Mouse (Mus musculus) hindbrain, embryonic 16.5 days (tissue): ENCODE measurements at regions not wholly inside any gene's neighbourhood (a gene's known extent, or its start where the extent isn't known, plus 50 kb on each side); places are given as distances from the start of the nearest gene placed in this dataset.

ENCODE experiments used
- ATAC-seq: fragments of 200-750 bp; cut with Nextera tagmentation; 2 replicates; pipeline ENCODE4 v1.8.0; 2017; ENCODE audit warnings: moderate TSS enrichment, moderate library complexity
- H3K27ac ChIP-seq: fragments of 300-500 bp; sonication (generic); 2 replicates; pipeline ENCODE4 v1.5.1; 2014; ENCODE audit warnings: low read depth, mild to moderate bottlenecking, control low read depth, low read length, moderate library complexity
- H3K27me3 ChIP-seq: fragments of 300-500 bp; sonication (generic); replicated peaks from 2 replicates; pipeline ENCODE4 v1.6.1; 2014; ENCODE audit warnings: low read length; ENCODE audit not compliant: control insufficient read depth, insufficient read depth
- H3K36me3 ChIP-seq: fragments of 300-500 bp; sonication (generic); 2 replicates; pipeline ENCODE4 v1.6.1; 2014; ENCODE audit warnings: mild to moderate bottlenecking, low read length, moderate library complexity, mixed read lengths; ENCODE audit not compliant: control insufficient read depth, insufficient read depth
- H3K4me1 ChIP-seq: fragments of 300-500 bp; sonication (generic); 2 replicates; pipeline ENCODE4 v1.6.1; 2014; ENCODE audit warnings: low read depth, low read length; ENCODE audit not compliant: control insufficient read depth, insufficient read depth
- H3K4me2 ChIP-seq: fragments of 300-500 bp; sonication (generic); 2 replicates; pipeline ENCODE4 v1.6.1; 2014; ENCODE audit warnings: mild to moderate bottlenecking, low read length, control low read depth, moderate library complexity
- H3K4me3 ChIP-seq: fragments of 300-500 bp; sonication (generic); 2 replicates; pipeline ENCODE4 v1.5.1; 2014; ENCODE audit warnings: mild to moderate bottlenecking, low read length, control low read depth, moderate library complexity
- H3K9ac ChIP-seq: fragments of 300-500 bp; sonication (generic); 2 replicates; pipeline ENCODE4 v1.6.1; 2014; ENCODE audit warnings: low read depth, mild to moderate bottlenecking, control low read depth, low read length, moderate library complexity
- H3K9me3 ChIP-seq: fragments of 300-500 bp; sonication (generic); 2 replicates; pipeline ENCODE4 v1.6.1; 2014; ENCODE audit warnings: mild to moderate bottlenecking, low read length, moderate library complexity; ENCODE audit not compliant: control insufficient read depth
- WGBS: fragments of 180-500 bp; shearing (Covaris S2); extraction: QIAGEN DNeasy Blood & Tissue Kit; methylation state at CpG from one replicate; pipeline ENCODE4 v1.1.7; 2014; 5-methylcytosine and 5-hydroxymethylcytosine counted together

GRCm38 (mm10) chr2:166425141-166425540 lies 269.7 kb upstream of the Sulf2 start:
- Histone ChIP-seq H3K36me3 (no peaks in the 10 kb centered on the region), H3K27ac (no peak overlapping the region), H3K9me3 (no peaks in the 10 kb centered on the region), H3K27me3 (0 out of 2 replicates have a peak, but pooled peaks cover 2% of the 10 kb centered on the region), H3K9ac (no peak overlapping the region), H3K4me2 (no peak overlapping the region), H3K4me1 (peaks cover 3% of the 10 kb centered on the region), H3K4me3 (no peak overlapping the region)
- WGBS, result 81% methylated on average over 3 of the region's 3 CpGs
- no peak for ATAC-seq

- Histone ChIP-seq H3K27me3 (no peaks in the 10 kb centered on the region), H3K27ac (no peak overlapping the region), H3K9ac (no peak overlapping the region), H3K4me2 (no peak overlapping the region), H3K4me1 (peaks cover 6% of the 10 kb centered on the region), H3K36me3 (no peaks in the 10 kb centered on the region), H3K4me3 (no peak overlapping the region), H3K9me3 (no peaks in the 10 kb centered on the region)
- WGBS, result 28% methylated on average over 6 of the region's 6 CpGs
- ATAC-seq, result 0 out of 2 replicates have a peak, but pooled peaks have one; percentile 34
Measured at GRCm38 (mm10) chr2:166423132-166423660, 267.7 kb upstream of the Sulf2 start.

- 65% methylated on average over 8 of the region's 8 CpGs for WGBS
- H3K36me3 ChIP-seq, result no peaks in the 10 kb centered on the region
Measured at GRCm38 (mm10) chr2:166420275-166420674, 264.8 kb upstream of the Sulf2 start.

GRCm38 (mm10) chr2:166419271-166419670 lies 263.8 kb upstream of the Sulf2 start:
- no peak overlapping the region for H3K9ac ChIP-seq
- no peak overlapping the region; the same call in 1 of the 2 replicates for H3K27ac ChIP-seq
- no peak for ATAC-seq
- H3K27me3 ChIP-seq, result no peaks in the 10 kb centered on the region; the same call in none of the 2 replicates
- no peak overlapping the region for H3K4me3 ChIP-seq
- H3K36me3 ChIP-seq, result no peaks in the 10 kb centered on the region
- H3K9me3 ChIP-seq, result no peaks in the 10 kb centered on the region
- no peak overlapping the region for H3K4me2 ChIP-seq
- 35% methylated on average over 9 of the region's 9 CpGs for WGBS
- H3K4me1 ChIP-seq, result peaks cover 6% of the 10 kb centered on the region

More at GRCm38 (mm10) chr2:166420275-166420674, 264.8 kb upstream of the Sulf2 start:
- Histone ChIP-seq H3K9ac (no peak overlapping the region), H3K27ac (no peak overlapping the region), H3K4me2 (no peak overlapping the region), H3K27me3 (no peaks in the 10 kb centered on the region; the same call in none of the 2 replicates), H3K9me3 (no peaks in the 10 kb centered on the region), H3K4me1 (peaks cover 6% of the 10 kb centered on the region), H3K4me3 (no peak overlapping the region)
- ATAC-seq, result no peak

GRCm38 (mm10) chr2:166418279-166418678 lies 262.8 kb upstream of the Sulf2 start:
- Histone ChIP-seq H3K36me3 (no peaks in the 10 kb centered on the region), H3K27ac (no peak overlapping the region), H3K4me1 (peaks cover 6% of the 10 kb centered on the region), H3K4me2 (no peak overlapping the region), H3K27me3 (no peaks in the 10 kb centered on the region; the same call in none of the 2 replicates), H3K4me3 (no peak overlapping the region), H3K9me3 (no peaks in the 10 kb centered on the region), H3K9ac (no peak overlapping the region)
- WGBS, result 77% methylated on average over 8 of the region's 8 CpGs
- ATAC-seq, result no peak

GRCm38 (mm10) chr2:166417628-166418027 lies 262.2 kb upstream of the Sulf2 start:
- ATAC-seq, result no peak
- Histone ChIP-seq H3K4me3 (no peak overlapping the region), H3K27me3 (no peaks in the 10 kb centered on the region; the same call in none of the 2 replicates), H3K9ac (no peak overlapping the region), H3K27ac (no peak overlapping the region), H3K4me1 (peaks cover 9% of the 10 kb centered on the region), H3K4me2 (no peak overlapping the region), H3K36me3 (no peaks in the 10 kb centered on the region), H3K9me3 (no peaks in the 10 kb centered on the region)
- WGBS, result 81% methylated on average over 10 of the region's 10 CpGs

- Histone ChIP-seq H3K4me3 (no peak overlapping the region), H3K27me3 (no peaks in the 10 kb centered on the region; the same call in none of the 2 replicates), H3K9ac (no peak overlapping the region), H3K36me3 (no peaks in the 10 kb centered on the region), H3K4me2 (no peak overlapping the region), H3K27ac (no peak overlapping the region), H3K9me3 (no peaks in the 10 kb centered on the region), H3K4me1 (peaks cover 18% of the 10 kb centered on the region)
- 0 out of 2 replicates have a peak, but pooled peaks have one; percentile 19 for ATAC-seq
- WGBS, result 47% methylated on average over 16 of the region's 16 CpGs
Measured at GRCm38 (mm10) chr2:166415481-166415965, 260.1 kb upstream of the Sulf2 start.

GRCm38 (mm10) chr2:166414856-166415255 lies 259.4 kb upstream of the Sulf2 start:
- Histone ChIP-seq H3K9me3 (no peaks in the 10 kb centered on the region), H3K4me1 (peaks cover 18% of the 10 kb centered on the region), H3K9ac (no peak overlapping the region), H3K27ac (no peak overlapping the region), H3K4me2 (no peak overlapping the region), H3K4me3 (no peak overlapping the region), H3K36me3 (no peaks in the 10 kb centered on the region), H3K27me3 (no peaks in the 10 kb centered on the region; the same call in none of the 2 replicates)
- ATAC-seq, result no peak
- WGBS, result 89% methylated on average over 8 of the region's 8 CpGs

- Histone ChIP-seq H3K27me3 (no peaks in the 10 kb centered on the region; the same call in 1 of the 2 replicates), H3K4me1 (peaks cover 15% of the 10 kb centered on the region), H3K36me3 (no peaks in the 10 kb centered on the region), H3K27ac (no peak overlapping the region), H3K9ac (0 out of 2 replicates have a peak overlapping the region, but pooled peaks have one; percentile 11), H3K4me2 (no peak overlapping the region), H3K9me3 (no peaks in the 10 kb centered on the region), H3K4me3 (no peak overlapping the region)
- peak; percentile 60; the same call in 1 of the 2 replicates for ATAC-seq
- WGBS, result 16% methylated on average over 17 of the region's 17 CpGs
Measured at GRCm38 (mm10) chr2:166412031-166412858, 256.8 kb upstream of the Sulf2 start.
